Mouse (Mus musculus) embryonic facial prominence, embryonic 10.5 days (tissue): ENCODE data around the gene Ofcc1. TPM values are rescaled to one million over a fixed set of nuclear protein-coding genes. Genes with fewer than 3 reads are reported as not detected.

Experiments
- DNase-seq: peaks from one replicate; pipeline ENCODE4 v3.0.0-alpha.2; 2017; ENCODE audit warnings: low spot score
- H3K27ac ChIP-seq: fragments of 300-500 bp; sonication (generic); replicated peaks from 2 replicates; pipeline ENCODE4 v1.5.1; 2016; ENCODE audit warnings: mild to moderate bottlenecking
- H3K27me3 ChIP-seq: fragments of 300-500 bp; sonication (generic); replicated peaks from 2 replicates; pipeline ENCODE4 v1.6.1; 2016; ENCODE audit warnings: low read depth, mild to moderate bottlenecking; ENCODE audit not compliant: poor library complexity, severe bottlenecking
- H3K36me3 ChIP-seq: fragments of 300-500 bp; sonication (generic); replicated peaks from 2 replicates; pipeline ENCODE4 v1.6.1; 2016; ENCODE audit warnings: mild to moderate bottlenecking, moderate library complexity
- H3K4me1 ChIP-seq: fragments of 300-500 bp; sonication (generic); 2 replicates; pipeline ENCODE4 v1.6.1; 2016
- H3K4me3 ChIP-seq: fragments of 300-500 bp; sonication (generic); 2 replicates; pipeline ENCODE4 v1.5.1; 2016; ENCODE audit warnings: mild to moderate bottlenecking, moderate library complexity
- H3K9me3 ChIP-seq: fragments of 300-500 bp; sonication (generic); 2 replicates; pipeline ENCODE4 v1.6.1; 2016; ENCODE audit warnings: mild to moderate bottlenecking
- WGBS: fragments of 180-500 bp; shearing (Covaris S2); methylation state at CpG from one replicate; pipeline ENCODE4 v1.1.7; 2016; 5-methylcytosine and 5-hydroxymethylcytosine counted together
- polyA plus RNA-seq: library from polyadenylated mRNA; unstranded; fragments of >200 nt; fragmentation: Nextera tagmentation; extraction: Ambion mirVana; gene quantifications from 2 replicates; pipeline ENCODE4 v1.2.1, GENCODE M21; 2016

The Ofcc1 gene
- polyA plus RNA-seq, 1 experiment from 2014 or later: not detected

DNA sequence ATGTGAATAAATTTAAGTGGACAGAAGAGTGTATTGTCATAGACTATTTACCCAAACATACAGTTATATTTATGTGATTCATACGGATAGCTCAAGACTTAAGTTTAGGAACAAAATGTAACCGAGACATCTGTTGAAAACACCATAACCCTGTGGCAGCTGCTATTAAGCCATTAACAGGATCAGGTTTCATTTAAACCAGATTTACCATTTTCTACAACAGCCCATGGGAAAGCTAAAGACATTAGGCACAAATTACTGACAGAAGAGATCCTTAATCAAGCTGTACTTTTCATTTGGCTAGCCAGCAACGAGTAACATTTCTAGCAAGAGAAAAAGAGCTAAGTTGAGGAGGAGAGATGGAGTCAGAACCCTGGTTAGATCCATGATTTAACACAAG is 179.5 kb downstream of the Ofcc1 start:
- H3K4me1 ChIP-seq: peaks cover 3% of the 10 kb centered on the region; the same call in 1 of the 2 replicates
- no peaks in the 10 kb centered on the region for H3K36me3 ChIP-seq
- no peaks in the 10 kb centered on the region for H3K9me3 ChIP-seq
- H3K27me3 ChIP-seq: peaks cover 26% of the 10 kb centered on the region; the same call in 1 of the 2 replicates
- H3K27ac ChIP-seq: no peak overlapping the region
- DNase-seq: no peak
- whole genome bisulfite sequencing: 44% methylated on average over 3 of the region's 3 CpGs
- H3K4me3 ChIP-seq: no peak overlapping the region

DNA sequence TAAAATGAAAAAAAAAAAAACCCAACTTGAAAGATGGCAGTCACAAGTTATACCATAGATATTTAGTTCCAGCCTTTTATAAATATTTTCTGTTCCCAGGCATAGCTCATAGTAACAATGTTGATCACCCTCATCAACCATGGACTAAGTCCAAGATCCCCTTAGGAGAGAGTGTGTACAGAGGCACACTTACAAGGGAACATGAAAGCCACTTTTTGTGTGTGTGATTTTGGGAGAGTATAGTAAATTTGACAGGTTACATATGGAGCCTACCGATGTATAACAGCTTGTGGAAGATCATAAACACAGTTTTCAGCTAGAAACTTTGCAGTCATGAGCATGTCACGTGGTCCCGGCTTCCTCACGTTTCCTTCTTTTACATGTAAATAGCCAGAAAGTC is 189.5 kb downstream of the Ofcc1 start:
- 94% methylated on average over 4 of the region's 4 CpGs for WGBS

DNA sequence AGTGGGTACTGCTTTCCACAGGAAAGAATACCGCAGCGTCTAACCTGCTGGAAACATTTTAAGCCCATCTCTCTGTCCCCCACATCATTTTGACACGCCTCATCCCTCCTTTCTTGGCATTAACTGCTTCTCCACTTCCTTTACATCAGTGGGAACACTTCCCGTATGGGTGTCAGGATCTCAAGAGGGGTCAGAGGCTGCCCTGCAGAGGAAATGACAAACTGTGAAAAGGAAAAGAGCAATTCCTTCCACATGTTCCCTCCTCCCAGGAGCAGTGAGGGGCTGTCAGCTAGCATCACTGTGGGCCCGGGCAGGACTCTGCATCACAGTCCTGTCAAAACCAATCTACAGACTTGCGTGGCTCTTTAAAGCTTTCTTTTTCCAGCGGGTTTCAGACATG is 193.4 kb downstream of the Ofcc1 start:
- H3K36me3 ChIP-seq: no peaks in the 10 kb centered on the region
- H3K4me3 ChIP-seq: no peak overlapping the region
- WGBS: 35% methylated on average over 7 of the region's 7 CpGs
- no peaks in the 10 kb centered on the region for H3K9me3 ChIP-seq
- no peak overlapping the region for H3K27ac ChIP-seq
- peak; percentile 68 for DNase-seq
- peaks cover 13% of the 10 kb centered on the region for H3K4me1 ChIP-seq
- peaks cover 17% of the 10 kb centered on the region; the same call in 1 of the 2 replicates for H3K27me3 ChIP-seq

More for the DNA sequence above, 189.5 kb downstream of the Ofcc1 start:
- peaks cover 15% of the 10 kb centered on the region for H3K4me1 ChIP-seq
- H3K9me3 ChIP-seq: no peaks in the 10 kb centered on the region
- no peak overlapping the region for H3K27ac ChIP-seq
- peaks cover 17% of the 10 kb centered on the region; the same call in 1 of the 2 replicates for H3K27me3 ChIP-seq
- no peak for DNase-seq
- no peaks in the 10 kb centered on the region for H3K36me3 ChIP-seq
- H3K4me3 ChIP-seq: no peak overlapping the region

DNA sequence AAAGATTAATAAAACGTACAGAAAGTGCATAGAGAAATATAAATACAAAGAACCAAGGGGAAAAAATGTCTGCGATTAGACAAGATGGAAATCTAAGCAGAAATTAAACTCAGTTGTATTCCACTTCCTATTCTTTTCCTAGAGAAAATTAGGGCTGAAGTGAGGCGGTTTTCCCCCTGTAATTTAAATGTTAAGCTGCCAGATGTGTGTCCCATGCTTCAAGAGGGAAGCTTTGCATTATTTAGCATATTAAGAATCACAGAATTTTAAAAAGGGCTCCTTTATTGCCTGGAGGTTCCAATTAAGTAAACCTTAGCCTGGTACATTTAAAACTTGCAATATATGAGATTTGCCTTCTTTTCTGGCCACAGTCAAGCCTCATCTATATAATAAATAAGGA is 205.8 kb downstream of the Ofcc1 start:
- no peak overlapping the region for H3K4me3 ChIP-seq
- H3K36me3 ChIP-seq: no peaks in the 10 kb centered on the region
- no peaks in the 10 kb centered on the region for H3K27me3 ChIP-seq
- 67% methylated on average over 3 of the region's 3 CpGs for WGBS
- no peaks in the 10 kb centered on the region for H3K9me3 ChIP-seq
- H3K4me1 ChIP-seq: 0 out of 2 replicates have a peak, but pooled peaks cover 2% of the 10 kb centered on the region
- DNase-seq: no peak
- H3K27ac ChIP-seq: no peak overlapping the region

DNA sequence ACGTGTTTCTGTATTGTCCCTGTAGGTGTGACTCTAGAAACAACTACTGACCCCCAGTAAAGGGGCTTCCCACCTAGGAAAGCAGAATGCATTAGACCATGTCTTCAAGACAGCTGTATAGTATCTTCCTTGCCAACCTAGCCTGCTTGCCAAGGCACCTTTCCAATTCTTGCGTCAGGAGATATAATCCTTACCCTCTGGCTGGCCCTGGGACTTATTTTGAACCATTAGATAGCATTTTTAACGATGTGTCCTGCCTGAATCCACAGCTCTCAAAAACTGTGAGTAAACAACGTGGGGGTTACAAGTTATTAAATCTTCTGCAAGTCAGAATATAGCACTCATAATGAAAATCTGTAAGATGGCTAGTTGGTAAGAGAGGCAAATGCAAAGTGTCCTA is 221.3 kb downstream of the Ofcc1 start:
- H3K9me3 ChIP-seq: no peaks in the 10 kb centered on the region
- H3K27ac ChIP-seq: no peak overlapping the region
- no peak overlapping the region for H3K4me3 ChIP-seq
- no peak for DNase-seq
- H3K36me3 ChIP-seq: no peaks in the 10 kb centered on the region
- H3K4me1 ChIP-seq: peaks cover 4% of the 10 kb centered on the region
- 87% methylated on average over 4 of the region's 4 CpGs for WGBS
- H3K27me3 ChIP-seq: no peaks in the 10 kb centered on the region

DNA sequence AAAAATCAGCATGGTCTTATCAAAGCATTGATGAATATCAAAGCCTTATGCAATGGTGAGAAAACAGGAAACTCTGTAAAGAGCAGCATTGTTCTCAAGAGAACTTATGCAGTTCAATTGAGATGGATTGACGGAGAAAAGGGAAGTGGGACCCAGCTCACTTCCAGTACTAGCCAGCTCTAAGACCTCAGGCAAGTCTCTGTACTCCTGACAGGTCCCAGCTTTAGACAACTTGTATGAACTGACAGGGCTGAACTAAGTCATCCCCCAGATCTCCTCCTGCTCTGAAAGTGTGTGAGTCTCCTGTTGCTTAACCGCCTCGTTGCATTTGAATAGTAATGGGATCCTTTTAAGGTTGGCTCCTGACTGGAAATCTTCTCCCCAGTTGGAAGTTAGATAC is 225.2 kb downstream of the Ofcc1 start:
- Histone ChIP-seq H3K4me3 (no peak overlapping the region), H3K27me3 (no peaks in the 10 kb centered on the region), H3K36me3 (no peaks in the 10 kb centered on the region), H3K9me3 (no peaks in the 10 kb centered on the region), H3K4me1 (peaks cover 4% of the 10 kb centered on the region), H3K27ac (no peak overlapping the region)
- no peak for DNase-seq
- WGBS: 29% methylated on average over 3 of the region's 3 CpGs

DNA sequence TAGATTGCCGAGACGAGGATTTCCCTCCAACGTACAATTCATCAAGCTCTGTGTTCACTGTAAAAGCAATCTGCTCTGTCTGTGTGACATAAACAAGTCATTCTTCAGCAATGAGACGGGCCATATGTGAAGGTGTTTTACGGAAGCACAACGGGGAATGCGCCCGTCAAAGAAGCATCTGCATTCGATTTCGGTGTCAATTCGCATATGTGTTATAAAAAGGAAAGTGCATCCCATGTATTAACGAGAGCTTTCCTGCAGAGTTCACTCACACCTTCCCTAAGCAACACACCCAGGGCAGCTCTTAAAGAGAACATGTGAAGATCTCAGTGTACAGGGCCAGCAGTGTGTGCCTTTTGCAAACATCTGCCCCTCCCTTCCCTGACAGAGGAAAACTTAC is 225.6 kb downstream of the Ofcc1 start:
- no peak overlapping the region for H3K4me3 ChIP-seq
- 70% methylated on average over 12 of the region's 12 CpGs for WGBS
- H3K9me3 ChIP-seq: no peaks in the 10 kb centered on the region
- no peak for DNase-seq
- peaks cover 4% of the 10 kb centered on the region for H3K4me1 ChIP-seq
- H3K36me3 ChIP-seq: no peaks in the 10 kb centered on the region
- H3K27ac ChIP-seq: no peak overlapping the region
- H3K27me3 ChIP-seq: no peaks in the 10 kb centered on the region

DNA sequence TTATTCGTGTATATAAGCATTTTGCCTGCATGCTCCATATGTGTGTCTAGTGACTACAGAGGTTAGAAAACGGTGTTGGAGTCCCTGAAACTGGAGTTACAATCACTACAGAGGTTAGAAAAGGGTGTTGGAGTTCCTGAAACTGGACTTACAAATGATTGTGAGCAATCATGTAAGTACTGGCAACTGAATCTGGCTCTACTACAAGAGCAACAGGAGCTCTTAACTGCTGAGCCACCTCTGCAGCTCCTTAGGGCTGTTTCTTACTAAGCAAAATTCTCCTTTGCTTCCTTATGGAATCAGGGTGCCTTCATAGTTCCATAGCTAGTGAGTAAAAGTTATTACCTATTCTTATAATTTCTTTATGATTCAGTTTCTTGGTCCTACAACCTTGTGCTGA is 237.4 kb downstream of the Ofcc1 start:
- DNase-seq: no peak
- H3K27me3 ChIP-seq: no peaks in the 10 kb centered on the region
- H3K4me1 ChIP-seq: no peaks in the 10 kb centered on the region
- no peaks in the 10 kb centered on the region for H3K9me3 ChIP-seq
- no peaks in the 10 kb centered on the region for H3K36me3 ChIP-seq
- no peak overlapping the region for H3K27ac ChIP-seq
- WGBS: 85% methylated on average over 2 of the region's 2 CpGs
- H3K4me3 ChIP-seq: no peak overlapping the region

DNA sequence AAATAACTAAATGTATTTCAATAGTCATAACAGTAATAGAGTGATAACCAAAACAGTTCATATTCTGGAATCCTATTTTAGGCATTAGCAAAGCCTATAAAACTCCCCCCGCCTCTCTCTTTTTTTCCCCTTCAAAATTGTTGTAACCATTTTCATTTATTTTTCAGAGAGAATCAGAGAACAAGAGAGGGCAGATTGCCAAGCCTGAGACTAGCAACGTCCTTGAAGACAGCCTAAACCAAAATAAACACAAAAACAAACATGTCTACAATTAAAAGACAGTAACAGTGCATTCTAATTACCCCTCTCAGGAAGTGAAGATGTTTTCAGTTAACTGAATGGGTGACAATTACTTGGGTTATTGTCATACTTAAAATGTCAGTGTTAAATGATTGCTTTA is 248.9 kb downstream of the Ofcc1 start:
- no peaks in the 10 kb centered on the region for H3K27me3 ChIP-seq
- H3K4me1 ChIP-seq: no peaks in the 10 kb centered on the region
- no peaks in the 10 kb centered on the region for H3K9me3 ChIP-seq
- no peak overlapping the region for H3K27ac ChIP-seq
- H3K36me3 ChIP-seq: no peaks in the 10 kb centered on the region
- no peak overlapping the region for H3K4me3 ChIP-seq
- 51% methylated on average over 2 of the region's 2 CpGs for WGBS
- no peak for DNase-seq

DNA sequence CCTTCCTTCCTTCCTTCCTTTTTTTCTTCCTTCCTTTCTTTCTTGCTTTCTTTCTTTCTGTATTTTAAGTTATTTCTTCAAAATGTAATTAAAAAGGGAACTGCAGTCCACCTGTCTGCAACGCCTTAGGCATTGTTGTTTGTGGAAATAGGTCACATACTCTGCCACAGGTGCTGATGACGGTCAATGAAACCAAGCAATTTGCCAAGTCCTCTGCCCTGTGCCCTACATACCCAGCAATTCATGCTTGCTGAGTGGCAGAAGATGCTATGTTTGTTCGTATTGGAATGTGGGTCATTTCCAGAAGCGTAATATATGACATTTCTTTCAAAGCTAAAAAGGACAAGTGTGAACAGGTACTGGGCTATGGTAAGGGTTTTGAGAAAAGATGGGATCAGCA is 285.0 kb downstream of the Ofcc1 start:
- Histone ChIP-seq H3K27ac (no peak overlapping the region), H3K36me3 (no peaks in the 10 kb centered on the region), H3K27me3 (no peaks in the 10 kb centered on the region), H3K9me3 (no peaks in the 10 kb centered on the region), H3K4me3 (no peak overlapping the region), H3K4me1 (no peaks in the 10 kb centered on the region)
- WGBS: 80% methylated on average over 4 of the region's 4 CpGs
- DNase-seq: no peak

DNA sequence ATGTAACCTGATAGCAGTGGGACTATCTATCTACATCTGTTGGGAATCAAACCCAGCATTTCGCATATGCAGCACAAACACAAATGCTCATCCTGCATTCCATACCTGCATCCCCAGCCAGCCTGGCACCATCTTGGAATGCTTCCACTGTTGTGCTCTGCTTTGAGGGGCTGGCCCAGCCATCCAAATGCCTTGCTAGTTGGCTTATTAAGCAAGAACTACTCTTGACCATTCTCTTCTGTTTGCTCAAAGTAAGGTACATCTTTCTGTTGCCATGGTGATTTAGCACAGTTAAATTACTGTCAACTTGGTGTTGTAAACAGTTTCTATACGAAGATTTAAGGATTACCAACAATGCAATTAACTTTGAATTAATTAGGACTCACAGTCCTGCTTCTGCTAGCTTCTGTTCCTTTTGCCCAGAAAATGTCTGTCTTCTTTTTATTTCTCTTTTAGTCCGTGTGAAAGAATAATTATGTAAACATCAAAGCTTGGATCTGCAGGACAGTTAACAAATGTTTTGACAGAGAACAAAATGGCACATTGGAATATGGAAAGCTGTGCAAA is 286.3 kb downstream of the Ofcc1 start:
- Histone ChIP-seq H3K4me3 (no peak overlapping the region), H3K4me1 (no peaks in the 10 kb centered on the region), H3K36me3 (no peaks in the 10 kb centered on the region), H3K9me3 (no peaks in the 10 kb centered on the region), H3K27ac (no peak overlapping the region), H3K27me3 (no peaks in the 10 kb centered on the region)
- DNase-seq: no peak
- 67% methylated on average over 3 of the region's 3 CpGs for WGBS

DNA sequence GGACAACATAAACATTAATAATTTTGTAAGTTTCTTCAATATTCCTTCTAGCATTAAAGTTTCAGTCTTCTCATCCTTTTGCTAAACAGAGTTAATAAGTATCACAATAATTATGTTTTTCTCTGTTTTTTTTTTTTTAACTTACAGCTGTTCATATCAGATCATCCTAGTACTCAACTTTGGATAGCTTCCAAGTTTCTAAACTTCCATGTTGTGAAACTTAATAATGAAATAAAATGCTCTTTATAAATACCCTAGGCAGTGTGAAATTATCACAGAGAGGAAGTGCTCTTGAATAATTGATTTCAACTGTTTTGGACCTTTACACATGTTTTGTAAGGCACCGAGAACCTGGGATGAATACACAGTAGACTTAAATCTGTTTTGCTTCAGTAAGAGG is 291.2 kb downstream of the Ofcc1 start:
- no peak for DNase-seq
- no peaks in the 10 kb centered on the region for H3K4me1 ChIP-seq
- H3K4me3 ChIP-seq: no peak overlapping the region
- H3K9me3 ChIP-seq: no peaks in the 10 kb centered on the region
- WGBS: 90% methylated on average over 1 of the region's 1 CpGs
- no peak overlapping the region for H3K27ac ChIP-seq
- no peaks in the 10 kb centered on the region for H3K36me3 ChIP-seq
- no peaks in the 10 kb centered on the region for H3K27me3 ChIP-seq

DNA sequence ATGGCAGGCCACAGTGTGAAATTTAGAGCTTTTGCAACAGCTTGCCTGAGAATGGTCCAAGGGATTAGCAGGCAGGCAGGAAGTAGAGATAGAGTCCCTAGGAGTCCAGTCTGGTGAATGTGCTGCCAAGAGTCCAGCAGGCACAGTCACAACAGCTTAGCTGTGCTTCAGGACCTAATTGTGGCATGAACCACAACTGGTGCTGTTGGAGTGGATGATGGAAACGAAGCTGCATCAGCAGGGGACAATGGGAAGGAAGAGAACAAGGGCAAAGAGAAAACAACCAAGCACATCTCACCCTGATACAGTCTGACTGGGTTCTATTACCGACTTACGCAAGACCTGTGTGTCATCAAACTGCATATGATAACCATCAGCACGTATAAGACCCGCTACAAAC is 300.0 kb downstream of the Ofcc1 start:
- Histone ChIP-seq H3K4me3 (no peak overlapping the region), H3K27ac (no peak overlapping the region)
- WGBS: 86% methylated on average over 5 of the region's 5 CpGs

DNA sequence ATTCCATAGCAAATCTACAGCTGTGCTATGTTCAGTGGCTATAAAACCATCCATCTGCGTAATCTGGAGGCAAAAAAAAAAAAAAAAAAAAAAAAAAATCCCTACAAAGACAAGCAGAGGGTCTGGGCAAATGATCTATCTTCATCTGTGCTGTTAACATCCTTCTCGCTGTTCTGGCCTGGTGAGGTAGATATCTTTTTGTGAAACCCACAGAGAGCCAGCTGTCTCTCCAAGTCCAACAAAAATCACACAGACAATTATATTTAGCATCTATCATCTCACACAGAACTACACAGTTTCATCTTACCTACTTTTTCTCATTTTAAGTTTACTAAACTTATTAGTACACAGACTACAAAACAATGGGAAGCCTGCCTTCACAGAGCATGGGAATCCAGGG is 323.4 kb downstream of the Ofcc1 start:
- H3K4me3 ChIP-seq: no peak overlapping the region
- no peak for DNase-seq
- no peak overlapping the region for H3K27ac ChIP-seq
- H3K9me3 ChIP-seq: no peaks in the 10 kb centered on the region
- H3K27me3 ChIP-seq: no peaks in the 10 kb centered on the region
- 94% methylated on average over 2 of the region's 2 CpGs for WGBS
- no peaks in the 10 kb centered on the region for H3K4me1 ChIP-seq
- H3K36me3 ChIP-seq: no peaks in the 10 kb centered on the region

More for the DNA sequence above, 300.0 kb downstream of the Ofcc1 start:
- H3K4me1 ChIP-seq: no peaks in the 10 kb centered on the region
- no peak for DNase-seq
- H3K9me3 ChIP-seq: no peaks in the 10 kb centered on the region
- no peaks in the 10 kb centered on the region for H3K36me3 ChIP-seq
- H3K27me3 ChIP-seq: no peaks in the 10 kb centered on the region
